Mouse (Mus musculus): Measurements from ENCODE around the gene Chrm3.

DNA sequence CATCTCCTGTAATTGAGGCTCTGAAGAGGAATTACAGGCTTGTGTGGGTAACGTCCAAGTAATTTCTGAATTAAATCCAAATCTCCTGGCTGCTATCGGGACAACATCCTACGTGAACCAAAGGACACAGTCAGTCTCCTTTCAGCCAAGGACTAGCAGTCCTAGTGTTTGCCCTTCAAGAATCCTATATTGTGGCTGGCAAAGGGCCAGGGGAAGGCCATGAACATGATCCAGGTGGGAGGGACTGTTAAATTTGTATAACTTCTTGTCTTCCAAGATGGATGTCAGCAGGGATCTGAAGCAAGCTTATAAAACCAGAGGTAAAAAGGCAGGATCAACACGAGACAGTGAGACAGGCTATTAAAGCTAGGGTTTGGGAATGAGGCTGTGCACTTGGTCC lies 357.7 kb downstream of the Chrm3 start:
- TF ChIP-seq USF1 (IDR thresholded peaks at IDR 0.05; ENCODE audit: low read depth): no peak
- no peak for TF ChIP-seq POLR2A (IDR thresholded peaks at IDR 0.05; ENCODE audit: insufficient read length, low read depth)
- no peak for TF ChIP-seq SRF (IDR thresholded peaks at IDR 0.05; ENCODE audit: control insufficient read depth, insufficient read length, low read depth)
- no peak for TF ChIP-seq POLR2AphosphoS2 (IDR thresholded peaks at IDR 0.05; ENCODE audit: insufficient read length, low read depth)
- no peak for TF ChIP-seq MAX (IDR thresholded peaks at IDR 0.05; ENCODE audit: low read depth)
- TF ChIP-seq MYOD1 (IDR thresholded peaks at IDR 0.05; ENCODE audit: control insufficient read depth in 1 of 3, insufficient read length in 2 of 3, low read depth in 2 of 3): no peak
- TF ChIP-seq REST (IDR thresholded peaks at IDR 0.05; ENCODE audit: insufficient read depth, insufficient read length): no peak
- no peak for TF ChIP-seq MYOG (IDR thresholded peaks at IDR 0.05; ENCODE audit: control insufficient read depth in 1 of 3, insufficient read depth in 1 of 3, insufficient read length in 2 of 3, low read depth in 2 of 3)
- no peak for TF ChIP-seq E2F4 (IDR thresholded peaks at IDR 0.05; ENCODE audit: insufficient read depth)
- no peak for TF ChIP-seq CEBPB (IDR thresholded peaks at IDR 0.05; ENCODE audit: insufficient read depth, poor library complexity, severe bottlenecking)

All from myocyte (in vitro differentiated cells).